Mouse (Mus musculus) 3T3-L1 (cell line): ENCODE results near the gene Myh9.

Experiments
- DNase-seq: peaks from one replicate; pipeline ENCODE4 v3.0.0-alpha.2; 2015; ENCODE audit warnings: low read depth, low spot score

Myh9 gene

DNA sequence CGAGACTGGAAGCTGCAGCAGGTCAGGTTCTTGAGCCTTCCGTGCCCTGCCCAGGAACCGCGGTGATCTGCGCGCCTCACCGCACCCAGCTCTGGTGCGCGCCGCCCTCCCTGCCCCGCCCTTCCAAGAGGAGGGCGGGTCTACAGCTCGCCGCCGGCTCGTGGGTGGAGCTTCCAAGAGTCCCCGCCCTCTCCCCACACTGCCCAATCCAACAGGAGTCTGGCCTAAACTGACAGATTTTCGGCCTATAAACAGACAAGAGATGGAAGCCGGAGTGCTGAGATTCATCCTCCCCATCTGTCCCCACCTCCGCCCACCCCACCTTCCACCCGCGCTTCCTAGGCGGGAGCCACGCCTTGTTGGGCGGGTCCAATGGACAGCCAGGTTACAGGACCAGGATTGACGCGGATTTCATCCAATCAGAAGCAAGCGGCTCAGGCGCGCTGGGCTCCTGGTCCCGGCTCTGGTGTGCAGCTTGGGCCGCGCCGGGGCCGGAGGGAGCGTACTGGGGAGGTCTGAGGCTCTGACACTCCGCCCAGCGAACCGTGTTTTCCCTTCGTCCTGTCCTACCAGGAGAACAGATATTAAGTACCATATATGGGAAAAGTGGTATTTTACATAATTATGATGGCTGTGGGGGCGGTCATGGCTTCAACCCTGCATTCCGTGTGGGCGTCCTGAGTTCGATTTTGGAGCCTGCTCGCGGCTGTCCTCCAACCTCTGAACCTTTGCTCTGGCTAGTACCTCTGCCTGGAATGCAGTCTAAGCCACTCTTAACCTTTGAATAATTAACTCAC is at the start of gene Myh9:
Myh9 (minus strand) TSS at position 129 of the 797 bp plus-strand sequence.
- DNase-seq: peak; percentile 100

DNA sequence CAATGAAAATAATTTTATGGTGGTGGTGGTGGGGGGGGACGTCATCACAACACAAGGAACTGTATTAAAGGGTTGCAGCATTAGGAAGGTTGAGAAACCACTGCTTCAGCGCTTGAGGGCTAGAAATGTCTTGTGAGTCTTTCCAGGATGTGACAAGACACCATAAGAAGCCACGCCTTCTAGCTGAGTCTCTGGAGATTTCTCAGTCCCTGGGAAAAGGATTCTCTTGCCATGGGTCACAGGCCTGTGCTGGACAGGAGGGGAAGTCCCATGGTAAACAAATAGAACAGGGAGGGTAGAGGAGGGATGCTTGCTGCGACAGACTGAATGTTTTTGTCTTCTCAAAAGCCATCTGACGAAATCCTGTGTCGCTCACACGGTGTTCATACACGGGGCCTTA is 49.8 kb upstream of the Myh9 start:
- DNase-seq: peak; percentile 89

DNA sequence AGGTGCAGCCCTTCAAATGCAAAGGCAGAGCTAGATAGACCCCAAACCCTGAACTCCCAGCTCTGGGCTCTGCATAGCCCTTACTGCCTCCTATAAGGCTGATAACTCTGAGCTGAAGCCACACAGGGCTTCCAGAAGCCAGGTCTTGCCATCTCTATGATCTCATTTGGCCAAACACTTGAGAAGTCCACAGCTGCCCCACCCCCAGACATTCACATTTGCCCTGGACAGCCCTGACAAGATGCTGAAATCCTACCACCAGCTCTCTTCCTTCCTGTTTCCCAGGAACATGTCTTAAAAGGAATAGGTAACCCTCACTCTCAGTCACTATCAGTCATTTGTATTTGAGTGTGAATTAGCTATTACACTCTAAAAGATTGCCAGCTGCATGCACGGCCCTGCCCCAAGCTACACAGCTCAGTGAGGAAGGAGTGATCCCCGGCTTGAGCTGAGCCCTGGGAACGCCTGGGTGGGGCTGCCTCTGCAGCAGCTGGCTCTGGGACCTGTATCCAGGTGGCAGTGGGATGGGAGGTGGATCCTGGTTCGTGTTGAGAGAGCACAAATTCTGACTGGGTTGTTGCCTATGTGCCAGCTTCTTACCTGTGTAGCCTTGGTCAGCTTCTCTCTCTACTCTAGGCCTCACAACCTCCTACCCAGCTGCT is 47.9 kb upstream of the Myh9 start:
- DNase-seq: peak; percentile 58

DNA sequence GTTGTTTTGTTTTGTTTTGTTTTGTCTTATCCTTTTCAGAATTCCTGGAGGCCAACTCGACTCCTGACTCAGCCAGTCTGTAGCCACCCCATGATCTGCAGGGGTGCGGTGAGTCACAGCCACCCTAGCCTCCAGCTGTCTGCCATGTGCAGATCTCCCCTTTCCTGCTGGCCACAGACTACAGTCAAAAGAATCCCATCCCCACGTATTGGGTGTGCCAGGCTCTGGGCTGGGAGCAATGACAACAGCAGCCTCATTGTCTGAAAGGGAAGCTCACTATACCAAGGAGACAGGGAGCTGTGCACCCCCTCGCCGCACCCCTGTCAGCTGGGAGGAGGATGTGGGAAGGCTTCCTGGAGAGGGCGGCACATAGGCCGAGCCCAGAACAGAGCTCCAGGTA is 46.3 kb upstream of the Myh9 start:
- DNase-seq: peak; percentile 97

DNA sequence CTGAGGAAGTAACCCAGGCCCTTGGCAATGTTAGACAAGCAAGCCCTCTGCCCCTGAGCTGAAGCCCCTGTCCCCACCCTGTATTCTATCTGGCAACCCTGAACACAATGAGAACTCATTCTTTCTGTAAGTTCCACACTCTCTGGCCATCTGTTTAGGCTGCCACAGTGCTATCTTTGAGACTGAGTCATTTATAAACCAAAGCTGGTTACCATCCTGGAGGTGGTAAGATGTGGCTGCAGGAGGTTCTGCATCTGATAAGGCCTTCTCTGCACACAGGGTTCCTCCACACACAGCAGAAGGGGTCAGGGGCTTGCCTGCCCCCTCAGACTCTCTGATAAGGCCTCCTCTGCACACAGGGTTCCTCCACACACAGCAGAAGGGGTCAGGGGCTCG is 45.1 kb upstream of the Myh9 start:
- DNase-seq: peak; percentile 74

- peak; percentile 68 for DNase-seq
Measured at GRCm38 (mm10) chr15:77886369-77887092, 44.6 kb upstream of the Myh9 start.

- peak; percentile 80 for DNase-seq
Measured at GRCm38 (mm10) chr15:77885945-77886344, 44.0 kb upstream of the Myh9 start.

GRCm38 (mm10) chr15:77885159-77885558 is 43.2 kb upstream of the Myh9 start:
- DNase-seq: peak; percentile 43

DNA sequence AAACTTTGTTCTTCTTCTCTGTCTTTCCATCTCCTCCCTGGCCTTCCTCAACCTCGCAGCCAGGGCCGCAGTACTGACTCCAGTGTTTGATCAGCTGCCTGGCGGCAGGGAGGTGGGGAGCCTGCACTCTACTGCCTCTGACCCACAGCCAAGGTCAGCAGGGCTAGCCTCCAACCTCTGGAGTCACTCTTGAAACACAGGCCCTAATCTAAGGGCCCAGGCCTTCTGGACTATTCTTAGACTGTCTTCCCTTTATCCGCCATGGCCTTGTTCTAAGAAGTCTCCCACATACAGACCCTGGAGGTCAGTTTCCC is 41.7 kb upstream of the Myh9 start:
- peak; percentile 37 for DNase-seq

DNA sequence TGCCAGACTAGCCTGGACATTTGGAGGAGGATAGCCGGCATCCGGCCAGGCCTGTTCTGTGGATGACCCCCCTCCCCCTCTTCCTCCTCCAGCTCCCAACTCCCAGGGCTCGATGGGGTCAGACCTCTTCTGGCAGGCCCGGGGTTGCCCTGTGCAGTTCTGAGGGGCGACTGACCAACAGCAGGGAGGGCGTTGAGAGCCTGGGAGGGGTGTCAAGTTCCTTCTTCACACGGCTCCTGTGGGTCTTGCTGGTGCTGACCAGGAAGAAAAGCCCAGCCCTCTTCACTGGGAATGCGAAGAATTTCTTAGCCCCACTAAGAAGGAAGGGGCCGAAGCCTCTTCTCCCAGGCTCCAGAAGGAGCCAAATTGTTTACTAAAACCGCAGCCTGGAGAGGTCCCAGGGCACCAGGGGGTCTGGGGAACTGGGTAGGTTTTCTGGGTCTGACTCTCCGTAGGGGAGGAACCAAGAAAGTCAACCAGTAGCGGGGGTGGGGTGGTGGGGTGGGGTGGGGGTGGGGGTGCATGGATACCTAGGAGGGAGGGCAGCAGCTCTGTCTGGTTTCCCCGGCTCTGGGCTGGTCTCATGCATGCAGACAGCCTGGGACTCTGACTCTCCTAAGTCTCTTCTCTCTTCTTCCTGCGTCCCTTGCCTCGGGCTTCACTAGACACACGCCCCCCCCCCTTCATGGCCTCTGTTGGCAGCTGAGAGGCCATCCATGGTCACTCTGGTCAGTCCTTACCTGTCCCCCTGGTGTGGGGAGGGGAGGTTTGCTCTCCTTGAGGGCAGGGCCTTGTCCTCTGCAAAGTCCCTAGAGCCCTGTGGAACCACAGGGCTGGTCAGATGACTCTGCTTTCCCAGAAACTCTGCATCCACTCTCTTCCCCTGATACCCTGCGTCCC is 41.1 kb upstream of the Myh9 start:
- DNase-seq: peak; percentile 96

DNA sequence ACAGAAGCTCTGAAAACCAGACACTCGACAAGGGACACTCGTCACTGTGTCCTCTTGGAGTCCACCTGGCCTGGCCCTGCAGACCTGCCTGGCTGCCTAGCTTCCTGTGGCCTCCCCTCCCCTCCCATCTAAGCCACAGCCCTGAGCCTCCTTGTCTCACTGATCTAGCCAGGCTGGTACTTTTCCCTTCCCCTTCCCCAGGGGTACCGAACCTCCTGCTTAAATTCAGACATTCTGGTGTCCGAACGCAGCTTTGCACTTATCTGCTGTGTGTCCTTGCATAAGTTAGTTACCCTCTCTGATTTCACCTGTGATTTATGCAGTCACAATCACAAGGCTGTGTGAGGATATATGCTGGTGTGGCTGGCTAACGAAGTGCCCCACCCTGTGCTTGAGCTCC is 40.3 kb upstream of the Myh9 start:
- peak; percentile 56 for DNase-seq

DNA sequence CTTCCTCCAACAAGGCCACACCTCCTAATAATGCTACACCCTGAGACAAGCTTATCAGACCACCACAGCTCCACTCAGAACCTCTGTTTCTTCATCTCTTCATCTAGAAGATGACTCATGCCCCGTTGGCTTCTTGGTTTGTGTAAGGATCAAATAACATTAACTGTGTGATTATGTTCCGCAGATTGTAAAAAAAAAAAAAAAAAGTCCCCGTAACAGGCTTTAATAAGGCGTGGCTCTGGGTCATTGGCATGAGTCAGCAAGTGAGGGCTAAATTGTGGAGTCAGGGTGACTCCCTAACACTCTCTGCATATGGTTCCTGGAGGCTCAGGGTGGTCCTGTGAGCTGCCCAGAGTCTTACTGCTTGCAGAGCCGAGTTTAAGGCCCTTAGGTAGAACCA is 39.7 kb upstream of the Myh9 start:
- DNase-seq: peak; percentile 95

- no peak for DNase-seq
Measured at GRCm38 (mm10) chr15:77880738-77881137, 38.8 kb upstream of the Myh9 start.

- peak; percentile 49 for DNase-seq
Measured at GRCm38 (mm10) chr15:77879756-77880155, 37.8 kb upstream of the Myh9 start.

GRCm38 (mm10) chr15:77877209-77877608 is 35.2 kb upstream of the Myh9 start:
- no peak for DNase-seq

GRCm38 (mm10) chr15:77876716-77877115 is 34.7 kb upstream of the Myh9 start:
- DNase-seq: peak; percentile 59

DNA sequence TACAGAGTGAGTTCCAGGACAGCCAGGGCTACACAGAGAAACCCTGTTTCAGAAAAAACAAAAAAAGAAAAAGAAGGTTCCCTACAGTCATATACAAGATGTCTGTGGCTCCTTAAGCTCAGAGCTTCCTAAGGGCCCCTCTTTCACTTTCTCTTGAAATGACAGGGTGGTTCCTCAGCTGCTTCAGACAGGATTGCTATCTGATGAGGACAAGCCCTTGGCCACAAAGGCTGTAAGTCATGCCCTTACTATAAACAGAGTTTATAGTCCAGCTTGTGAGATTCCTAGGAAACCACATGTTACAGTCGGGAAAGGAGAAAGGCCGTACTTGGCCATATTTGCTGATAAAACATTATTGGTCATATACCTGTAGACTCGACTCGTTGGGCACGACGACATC is 34.0 kb upstream of the Myh9 start:
- no peak for DNase-seq

DNA sequence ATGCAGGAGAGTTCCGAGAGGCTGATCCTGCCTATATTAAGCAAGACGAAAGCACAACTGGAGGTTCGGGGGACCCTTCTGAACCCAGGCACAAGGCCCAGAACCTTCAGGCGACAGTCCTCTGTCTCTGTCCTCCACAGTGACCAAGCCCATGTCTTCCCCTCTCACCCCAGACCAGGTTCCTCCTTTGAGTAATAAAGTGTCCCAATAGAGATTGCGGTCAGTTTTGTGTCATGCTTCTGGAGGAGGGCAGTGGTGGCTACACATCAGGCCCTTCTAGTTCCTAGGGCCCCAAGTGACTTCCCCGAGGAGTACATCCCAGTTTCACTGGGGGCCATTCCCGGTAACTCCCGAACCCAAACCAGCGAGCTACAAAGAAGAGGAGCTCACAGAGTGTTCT is 32.8 kb upstream of the Myh9 start:
- DNase-seq: no peak

- no peak for DNase-seq
Measured at GRCm38 (mm10) chr15:77874310-77874709, 32.3 kb upstream of the Myh9 start.

DNA sequence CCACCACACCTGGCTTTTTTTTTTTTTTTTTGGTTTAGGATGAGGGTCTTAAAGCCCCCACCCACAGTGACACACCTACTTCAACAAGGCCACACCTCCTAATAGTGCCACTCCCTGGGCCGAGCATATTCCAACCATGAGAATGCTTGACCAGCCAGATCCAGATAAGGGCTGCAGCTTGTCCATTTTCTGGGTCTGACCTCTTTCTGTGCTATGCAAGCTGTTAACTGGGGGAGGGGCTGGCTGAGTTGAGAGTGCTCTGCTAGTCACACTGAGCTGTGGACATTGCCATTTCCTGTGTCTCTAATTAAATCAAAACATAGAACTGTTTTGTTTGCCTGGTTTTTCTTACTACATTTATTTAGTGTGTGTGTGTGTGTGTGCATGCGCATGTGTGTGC is 31.6 kb upstream of the Myh9 start:
- DNase-seq: no peak

- DNase-seq: no peak
Measured at GRCm38 (mm10) chr15:77872996-77873395, 31.0 kb upstream of the Myh9 start.

GRCm38 (mm10) chr15:77868340-77868739 is 26.4 kb upstream of the Myh9 start:
- peak; percentile 53 for DNase-seq
